Mouse (Mus musculus) adrenal gland, adult 8-10 months (tissue): ENCODE data around the gene Arhgap15. TPM values are rescaled to one million over a fixed set of nuclear protein-coding genes. Genes with fewer than 3 reads are reported as not detected.

Experiments used
- DNase-seq: peaks from one replicate; pipeline ENCODE4 v3.0.0; 2022
- total RNA-seq, 4 experiments: library from RNA; stranded (reverse); gene quantifications; 2 replicates each; pipeline ENCODE4 v1.2.4; 2022

Arhgap15 gene
- total RNA-seq, 4 experiments from 2014 or later, result 1.3 to 3.8 (median 2.5) TPM

GRCm38 (mm10) chr2:44192058-44192457 is 443.4 kb downstream of the Arhgap15 start:
- DNase-seq, result no peak

DNA sequence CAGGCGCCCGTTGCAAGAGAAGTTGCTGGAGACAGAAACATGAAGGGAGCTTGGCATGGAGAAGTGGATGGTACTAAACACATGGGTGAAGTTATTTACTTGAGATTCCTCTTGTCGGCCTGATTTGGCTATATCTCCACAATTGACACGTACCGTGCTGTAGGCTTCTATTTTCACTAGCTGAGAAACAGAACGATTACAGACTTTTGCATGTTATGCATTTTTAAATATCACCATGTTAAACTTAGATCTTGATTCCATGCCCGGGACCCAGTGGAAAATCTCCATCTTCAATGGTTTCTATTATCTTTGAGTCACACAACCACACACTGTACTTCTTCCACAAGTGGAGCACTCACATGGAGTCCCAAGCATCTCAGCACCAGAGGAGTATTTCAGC is 466.9 kb downstream of the Arhgap15 start:
- DNase-seq, result no peak

DNA sequence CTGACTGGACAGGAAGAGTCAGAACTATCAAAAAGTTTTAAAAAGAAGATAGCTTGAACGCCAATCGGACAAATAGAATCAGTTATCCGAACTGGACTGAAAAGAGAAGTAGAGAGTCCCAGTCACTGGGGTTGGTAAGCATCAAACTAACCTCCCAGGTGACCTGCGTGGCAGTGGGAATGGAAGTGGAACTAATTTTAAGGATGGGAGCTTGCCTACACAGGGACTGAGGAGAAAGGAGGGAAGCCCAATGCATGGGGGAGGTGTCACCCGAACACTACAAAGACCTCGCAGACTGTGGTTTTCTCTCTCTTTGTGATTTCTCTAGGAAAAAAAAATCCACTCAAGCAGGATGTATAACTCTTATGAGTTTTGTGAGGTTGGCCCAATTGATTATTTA is 469.2 kb downstream of the Arhgap15 start:
- no peak for DNase-seq

GRCm38 (mm10) chr2:44218317-44218716 is 469.7 kb downstream of the Arhgap15 start:
- no peak for DNase-seq

- DNase-seq, result peak; percentile 5
These were observed 473.1 kb downstream of the Arhgap15 start for GRCm38 (mm10) chr2:44221686-44222085.

GRCm38 (mm10) chr2:44222176-44222753 is 473.6 kb downstream of the Arhgap15 start:
- peak; percentile 2 for DNase-seq

- DNase-seq, result no peak
These were observed 486.2 kb downstream of the Arhgap15 start for GRCm38 (mm10) chr2:44234856-44235255.

- no peak for DNase-seq
These were observed 493.2 kb downstream of the Arhgap15 start for GRCm38 (mm10) chr2:44241657-44242454.

GRCm38 (mm10) chr2:44242628-44243255 is 494.1 kb downstream of the Arhgap15 start:
- DNase-seq, result no peak

- DNase-seq, result no peak
These were observed 506.7 kb downstream of the Arhgap15 start for GRCm38 (mm10) chr2:44255343-44255742.

- DNase-seq, result no peak
These were observed 509.3 kb downstream of the Arhgap15 start for GRCm38 (mm10) chr2:44257946-44258345.

GRCm38 (mm10) chr2:44271455-44272346 is 523.1 kb downstream of the Arhgap15 start:
- no peak for DNase-seq

GRCm38 (mm10) chr2:44272606-44273005 is 524.0 kb downstream of the Arhgap15 start:
- DNase-seq, result no peak

- DNase-seq, result no peak
These were observed 525.8 kb downstream of the Arhgap15 start for GRCm38 (mm10) chr2:44274425-44274824.

- DNase-seq, result no peak
These were observed 537.6 kb downstream of the Arhgap15 start for GRCm38 (mm10) chr2:44286181-44286719.

DNA sequence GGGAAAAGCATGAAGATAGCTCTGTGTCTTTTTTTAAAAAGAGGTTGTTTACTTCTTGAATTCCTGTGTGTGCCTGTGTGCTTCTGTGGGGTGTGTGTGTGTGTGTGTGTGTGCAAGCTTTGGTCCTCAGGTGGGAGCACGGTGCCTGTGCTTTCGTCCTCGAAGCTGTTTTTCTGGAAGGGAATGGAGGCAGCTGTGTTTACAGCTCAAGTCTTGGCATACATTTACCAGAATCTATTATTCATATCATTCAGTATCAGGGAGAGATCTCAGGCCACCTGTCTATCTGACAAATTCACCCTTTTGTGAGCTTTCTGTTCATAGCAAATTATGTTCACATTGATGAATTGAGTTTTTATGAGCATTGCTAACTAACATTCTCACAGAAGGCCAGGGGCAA is 550.5 kb downstream of the Arhgap15 start:
- DNase-seq, result no peak

DNA sequence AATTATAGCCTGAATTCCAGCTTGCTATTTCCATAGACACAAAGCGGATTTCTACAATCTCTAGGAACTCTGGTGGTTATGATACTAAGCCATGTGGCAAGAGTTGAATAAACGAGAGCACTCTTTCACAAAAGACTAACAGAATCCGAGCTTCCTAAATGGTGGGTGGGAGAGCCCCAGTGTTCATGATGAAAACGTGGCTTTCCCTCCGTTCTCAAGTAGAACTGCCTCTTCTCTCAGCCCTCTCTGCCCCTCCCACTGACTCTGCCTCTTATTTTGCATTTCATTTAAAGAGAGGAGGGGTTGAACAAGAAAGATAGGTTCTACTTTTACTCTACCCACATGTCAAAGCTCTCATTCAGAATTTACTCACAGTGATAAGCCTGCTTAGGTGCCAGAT is 551.3 kb downstream of the Arhgap15 start:
- no peak for DNase-seq

DNA sequence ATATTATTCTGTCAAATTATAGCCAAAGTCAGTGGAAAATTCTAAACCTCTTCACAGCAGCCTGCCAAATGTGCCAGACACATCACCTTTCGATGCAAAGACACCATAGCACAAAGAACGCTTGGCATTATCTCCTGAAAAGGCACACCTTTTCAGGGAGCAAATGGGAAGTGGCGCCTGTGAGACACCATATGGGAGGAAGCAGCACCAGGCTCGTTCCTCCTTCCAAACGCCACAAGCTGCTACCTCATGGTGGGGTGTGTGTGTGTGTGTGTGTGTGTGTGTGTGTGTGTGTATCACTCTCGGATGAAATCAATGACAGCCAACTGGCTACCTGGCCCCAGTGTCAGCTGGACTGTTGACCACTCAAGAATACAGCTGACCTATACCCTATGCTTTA is 551.8 kb downstream of the Arhgap15 start:
- no peak for DNase-seq

DNA sequence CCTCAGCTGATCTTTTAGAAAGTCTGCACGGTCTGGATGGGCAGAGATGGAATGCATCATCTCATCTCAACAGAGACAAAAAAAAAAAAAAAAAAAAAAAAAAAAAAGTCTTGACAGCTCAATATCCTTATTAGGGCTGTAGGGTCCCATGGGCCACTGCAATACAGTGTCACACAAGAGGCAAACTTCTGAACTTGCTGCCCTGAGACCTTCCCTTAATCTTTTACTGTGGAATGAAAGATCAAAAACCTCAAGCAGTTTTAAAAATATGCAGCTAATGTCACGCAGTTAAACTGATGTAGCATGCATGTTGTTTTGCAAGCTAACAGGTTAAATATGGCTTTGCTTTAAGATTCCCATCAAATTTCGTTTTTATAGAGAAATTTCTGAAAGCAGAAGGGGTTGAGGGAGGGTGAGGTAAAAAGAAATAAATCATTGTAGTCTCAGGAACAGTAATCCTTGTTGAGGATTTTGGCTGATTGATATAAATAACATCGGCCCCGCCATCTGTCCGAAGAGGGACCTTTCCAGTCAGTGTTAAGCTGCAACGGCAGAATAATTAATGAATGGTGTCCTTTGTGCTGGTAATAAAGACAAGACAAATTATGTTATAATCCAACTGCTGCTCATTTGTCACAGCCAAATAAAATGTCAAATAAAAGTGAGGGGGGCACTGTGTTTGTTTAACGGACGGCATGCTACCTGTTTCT is 555.8 kb downstream of the Arhgap15 start:
- DNase-seq, result no peak

GRCm38 (mm10) chr2:44304971-44305808 is 556.6 kb downstream of the Arhgap15 start:
- DNase-seq, result no peak

DNA sequence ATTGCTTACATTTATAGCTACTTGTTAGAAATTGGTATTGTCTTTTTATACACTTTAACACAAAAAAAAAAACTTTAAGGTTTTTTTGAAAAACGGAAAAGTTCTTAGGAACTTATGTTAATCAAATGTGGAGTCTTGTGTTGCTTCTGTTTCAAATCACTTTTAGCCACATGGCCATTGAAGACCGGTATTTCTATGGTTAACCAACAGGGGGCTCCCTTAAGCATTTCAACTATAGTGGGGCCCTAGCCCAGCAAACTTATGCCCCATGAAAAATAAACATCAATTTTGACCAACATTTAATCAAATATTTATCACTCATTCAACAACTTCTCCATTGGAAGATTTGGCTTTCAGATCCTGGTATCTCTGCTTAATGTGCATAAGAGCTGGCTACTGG is 557.5 kb downstream of the Arhgap15 start:
- no peak for DNase-seq
